Mouse (Mus musculus) left cerebral cortex, adult 18-20 months (tissue): ENCODE measurements around the gene Swap70. TPM values are rescaled to one million over a fixed set of nuclear protein-coding genes. Genes with fewer than 3 reads are reported as not detected.
A peak's percentile ranks its signal among the peaks of the same experiment; 100 is the strongest.
"Not testable (repeated sequence)": the region's sequence is repeated elsewhere in the genome, so short reads cannot be mapped to it uniquely, and the experiment has no call there.

ENCODE experiments used
- DNase-seq, 2 experiments: peaks; one replicate each; pipeline ENCODE4 v3.0.0; 2021 to 2022; ENCODE audit warnings: low spot score in 2 of 2, mixed read lengths in 1 of 2
- long read RNA-seq, 2 experiments: library from polyadenylated mRNA; stranded (forward); transcript quantifications; one replicate each; pipeline ENCODE4 v2.0.0; 2021
- total RNA-seq, 2 experiments: library from RNA; stranded (reverse); gene quantifications; 2 replicates each; pipeline ENCODE4 v1.2.3; 2021

Swap70 gene
- 10 to 100 TPM; 12.3 to 13.1 TPM for total RNA-seq
- long read RNA-seq, experiment 1, full-length matches to known transcripts = 15 of 19 reads
- long read RNA-seq, experiment 1, partial matches to known transcripts = 4 of 19 reads
- long read RNA-seq, experiment 1, other reads (novel, unspliced or antisense) = 0 of 19 reads
- long read RNA-seq, experiment 2, full-length matches to known transcripts = 16 of 22 reads
- long read RNA-seq, experiment 2, partial matches to known transcripts = 2 of 22 reads
- long read RNA-seq, experiment 2, other reads (novel, unspliced or antisense) = 4 of 22 reads

DNA sequence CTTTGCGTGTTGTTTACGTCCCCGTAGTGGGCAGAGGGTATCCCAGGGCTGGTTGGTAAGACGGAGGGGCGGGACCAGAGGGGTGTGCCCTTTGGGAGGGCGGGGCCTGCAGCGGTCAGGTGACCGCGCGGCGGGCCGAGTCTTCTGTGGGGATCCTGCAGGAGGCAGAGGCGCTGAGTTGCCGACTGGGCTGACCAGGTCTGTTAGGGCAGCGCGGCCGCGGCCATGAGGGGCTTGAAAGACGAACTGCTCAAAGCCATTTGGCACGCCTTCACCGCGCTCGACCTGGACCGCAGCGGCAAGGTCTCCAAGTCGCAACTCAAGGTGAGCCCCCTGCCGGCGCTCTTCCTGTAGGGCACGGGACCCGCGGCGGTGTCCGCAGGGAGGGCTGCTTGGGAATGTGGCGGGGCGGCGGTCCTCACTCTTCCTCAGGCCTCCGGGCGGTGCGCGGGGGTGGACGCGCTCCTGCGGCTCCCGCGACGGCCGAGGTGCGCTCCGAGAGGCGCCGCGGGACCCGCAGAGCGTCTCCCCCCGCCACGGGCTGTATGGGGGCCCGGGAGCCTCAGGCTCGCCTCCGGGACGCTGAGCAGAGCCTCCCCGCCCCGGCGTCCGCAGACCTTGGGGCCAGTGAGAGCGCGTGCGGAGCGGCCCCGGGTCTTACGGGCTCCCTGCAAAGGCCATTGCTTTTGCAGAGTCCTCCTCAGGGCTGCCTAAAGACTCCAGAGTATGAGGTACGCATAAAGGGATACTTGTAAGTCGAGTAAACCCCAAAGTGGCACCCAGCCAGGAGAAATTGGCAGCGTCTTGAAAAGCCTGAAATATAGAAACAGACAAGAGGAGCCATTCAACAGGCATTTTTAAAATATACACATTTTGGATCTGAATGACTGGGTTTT, at the start of gene Swap70:
TSS of gene Swap70 (plus strand) at position 126 of the 896 bp plus-strand sequence.
- peak; percentile 57 to 58 for DNase-seq

- DNase-seq = no peak
Measured at GRCm38 (mm10) chr7:110179208-110179607, 42.3 kb upstream of the Swap70 start.

DNA sequence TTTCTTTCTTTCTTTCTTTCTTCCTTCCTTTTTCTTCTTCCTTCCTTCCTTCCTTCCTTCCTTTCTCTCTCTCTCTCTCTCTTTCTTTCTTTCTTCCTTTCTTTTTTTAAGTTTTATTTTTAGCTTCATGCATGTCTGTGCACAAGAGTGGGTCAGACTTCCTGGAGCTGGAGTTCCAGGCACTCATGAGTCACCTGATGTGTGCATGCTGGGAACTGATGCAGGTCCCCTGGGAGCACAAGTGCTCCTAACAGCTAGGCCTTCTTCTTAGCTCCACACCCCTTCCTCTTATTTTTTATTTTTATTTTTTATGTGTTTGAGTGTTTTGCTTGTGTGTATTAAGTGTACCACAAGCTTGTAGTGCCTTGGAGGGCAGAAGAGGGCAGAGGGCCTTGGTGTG, 40.9 kb upstream of the Swap70 start:
- no peak for DNase-seq

DNA sequence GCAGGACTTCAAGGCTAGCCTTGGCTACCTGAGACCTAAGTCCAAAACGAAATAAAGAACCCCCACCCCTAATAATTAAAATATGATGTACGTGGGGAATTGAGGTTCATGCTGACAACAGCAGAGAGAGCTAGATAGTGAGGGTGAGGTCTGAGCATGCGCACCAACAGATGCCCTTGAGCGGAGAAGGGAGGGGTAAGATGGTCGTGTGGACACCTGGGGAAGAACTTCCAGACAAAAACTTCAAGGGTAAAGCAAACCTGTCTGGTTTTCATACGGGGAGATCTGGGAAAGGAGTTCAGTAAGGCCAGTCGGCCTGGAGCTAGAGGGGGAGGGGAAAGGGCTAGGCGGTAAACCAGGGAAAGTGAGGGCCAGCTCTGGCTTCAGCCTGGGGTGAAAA, 40.1 kb upstream of the Swap70 start:
- DNase-seq = no peak

DNA sequence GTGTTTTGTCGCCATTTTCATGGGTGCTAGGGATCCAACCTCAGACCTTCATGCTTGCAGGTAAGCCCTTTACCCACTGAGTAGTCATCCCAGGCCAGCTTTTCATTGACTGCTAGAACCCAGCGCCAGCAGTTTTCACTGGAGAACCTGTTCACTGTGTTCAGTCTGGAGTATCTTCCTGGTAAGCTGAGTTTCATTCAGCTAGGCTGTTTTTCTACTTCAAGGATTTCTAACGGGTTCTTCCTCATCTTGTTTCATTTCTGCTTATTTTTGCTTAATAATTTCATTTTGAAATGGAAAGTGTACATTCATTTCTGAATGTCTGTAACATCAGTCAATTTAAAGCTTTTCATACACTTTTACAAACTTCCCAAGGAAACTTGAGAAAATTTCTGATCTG, 36.9 kb upstream of the Swap70 start:
- no peak for DNase-seq

DNA sequence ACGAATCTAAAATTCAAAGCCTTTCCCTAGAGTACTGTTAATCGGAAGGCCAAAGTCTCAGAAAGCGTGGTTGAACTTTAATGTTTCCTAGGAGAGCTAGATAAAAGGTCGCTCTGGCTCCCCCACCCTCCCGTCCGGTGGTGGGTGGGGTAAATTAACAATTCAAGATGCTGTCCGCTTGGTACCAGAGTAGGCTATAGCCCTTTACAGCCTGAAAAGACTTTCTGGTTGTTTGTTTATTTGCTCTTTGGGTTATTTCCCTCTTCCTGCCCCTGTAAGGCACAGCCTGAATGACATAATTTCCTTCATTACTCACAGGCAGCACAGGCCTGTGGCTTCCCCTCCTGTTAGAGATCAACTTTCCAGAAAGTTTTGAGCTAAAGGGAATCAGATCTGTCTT, 31.6 kb upstream of the Swap70 start:
- no peak for DNase-seq

GRCm38 (mm10) chr7:110193186-110193585, 28.3 kb upstream of the Swap70 start:
- DNase-seq = no peak

GRCm38 (mm10) chr7:110197176-110197575, 24.3 kb upstream of the Swap70 start:
- DNase-seq = no peak

- no peak for DNase-seq
Measured at GRCm38 (mm10) chr7:110201933-110202332, 19.6 kb upstream of the Swap70 start.

- no peak for DNase-seq
Measured at GRCm38 (mm10) chr7:110204208-110204607, 17.3 kb upstream of the Swap70 start.

DNA sequence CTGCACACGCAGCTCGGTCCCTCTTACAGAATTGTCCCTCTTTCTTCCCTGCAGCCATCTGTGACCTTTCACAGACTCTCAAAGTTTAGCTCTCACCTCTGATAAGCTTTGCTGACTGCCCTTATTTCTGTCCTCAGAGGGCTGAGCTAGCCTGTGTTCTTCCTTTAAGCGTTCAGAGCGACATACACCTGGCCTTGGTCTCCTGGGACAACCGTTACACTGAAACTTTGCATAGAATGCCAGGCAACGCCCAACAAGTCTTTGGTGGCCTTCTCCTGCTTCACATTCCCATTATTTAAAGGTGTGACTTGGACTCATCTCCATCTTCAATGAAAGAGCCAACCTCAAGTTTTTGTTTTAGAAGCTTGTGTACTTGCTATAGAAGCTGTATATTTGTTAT, 13.2 kb upstream of the Swap70 start:
- DNase-seq = no peak

GRCm38 (mm10) chr7:110209422-110209821, 12.1 kb upstream of the Swap70 start:
- DNase-seq = no peak

DNA sequence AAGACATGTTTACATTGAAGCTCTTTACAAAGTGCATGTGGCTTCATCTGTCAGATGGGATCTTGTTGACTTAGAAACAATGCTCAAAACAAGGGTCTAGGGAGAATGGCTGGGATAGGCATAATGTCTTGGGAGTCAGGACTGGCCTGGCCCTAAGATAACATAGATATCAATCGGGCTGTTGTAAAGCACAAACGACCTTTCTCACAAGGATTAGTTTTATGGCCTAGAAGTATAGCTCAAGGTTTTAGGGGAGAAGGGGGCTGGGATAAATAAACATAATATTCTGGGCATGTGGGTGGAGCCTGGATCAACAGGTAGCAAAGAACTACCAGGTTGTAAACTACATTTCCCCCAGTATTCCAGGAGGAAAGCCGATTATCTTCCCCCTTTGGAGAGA, 10.5 kb upstream of the Swap70 start:
- DNase-seq = no peak

- no peak for DNase-seq
Measured at GRCm38 (mm10) chr7:110214882-110215281, 6.6 kb upstream of the Swap70 start.

DNA sequence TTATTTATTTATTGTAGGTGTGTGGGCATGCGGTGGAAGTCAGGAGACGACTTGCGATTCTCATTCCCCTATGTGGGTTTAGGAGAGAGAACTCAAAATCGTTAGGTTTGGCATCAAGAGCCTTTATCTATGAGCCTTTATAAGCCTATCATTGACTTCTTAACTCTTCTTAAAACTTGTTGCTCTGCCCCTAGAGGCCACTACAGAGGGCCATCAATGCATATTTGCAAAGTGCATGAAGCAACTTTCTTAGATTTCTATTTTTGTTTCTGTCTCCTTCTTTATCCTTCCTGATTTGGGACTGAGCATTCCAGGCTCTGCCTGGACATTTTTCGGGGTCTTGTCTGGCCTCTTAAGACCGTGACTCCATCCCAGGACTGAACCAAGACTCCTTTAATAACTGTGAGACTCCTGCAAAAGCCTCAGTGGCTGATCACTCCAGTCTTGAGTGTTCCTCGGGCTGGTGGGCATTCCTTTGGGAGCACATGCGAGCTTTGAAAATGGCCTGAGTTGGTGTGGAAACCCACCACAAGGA, 393 bp upstream of the Swap70 start:
- no peak for DNase-seq

DNA sequence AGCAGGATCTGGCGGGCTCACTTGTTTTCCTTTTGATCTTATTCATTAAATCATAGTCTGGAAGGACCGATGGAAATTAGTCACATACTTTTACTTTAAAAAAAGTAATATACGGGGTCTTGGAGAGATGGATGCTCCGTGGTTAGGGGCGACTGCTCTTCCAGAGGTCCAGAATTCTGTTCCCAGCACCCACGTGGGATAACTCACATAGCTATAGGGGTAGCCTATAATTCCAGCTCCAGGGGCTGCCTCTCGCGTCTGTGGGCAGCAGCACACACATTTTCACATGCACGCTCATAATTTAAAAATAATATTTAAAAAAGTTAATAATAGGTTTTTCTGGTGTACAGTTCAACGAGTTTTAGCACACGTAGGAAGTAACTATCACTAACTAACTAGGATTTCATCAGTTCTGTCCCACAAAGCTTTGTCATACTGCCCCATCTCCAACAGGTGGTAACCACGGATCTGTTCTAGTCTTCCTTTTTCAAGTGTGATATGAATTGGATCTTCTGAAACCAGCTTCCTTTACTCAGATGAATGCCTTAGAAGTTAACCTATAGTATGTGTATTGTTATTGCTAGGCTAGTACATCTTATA, 1.2 kb downstream of the Swap70 start:
- DNase-seq = no peak

GRCm38 (mm10) chr7:110223727-110224510, 2.4 kb downstream of the Swap70 start:
- DNase-seq = no peak

DNA sequence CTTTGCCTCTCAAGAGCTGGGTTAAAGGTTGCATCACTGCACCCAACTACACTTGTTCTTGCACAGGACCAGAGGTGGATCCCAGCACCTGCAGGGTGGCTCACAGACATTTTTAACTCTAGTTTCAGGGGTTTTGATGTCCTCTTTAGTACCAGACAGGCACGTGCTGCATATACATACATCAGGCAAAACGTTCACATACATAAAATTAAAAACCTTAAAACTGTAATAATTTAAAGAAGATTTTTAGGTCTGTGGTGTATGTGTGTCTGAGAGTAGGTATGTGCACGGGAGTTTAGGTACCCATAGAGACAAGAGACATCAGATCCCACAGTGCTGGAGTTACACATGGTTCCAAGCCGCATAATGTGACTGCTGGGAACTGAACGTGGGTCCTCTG, 5.0 kb downstream of the Swap70 start:
- no peak for DNase-seq

DNA sequence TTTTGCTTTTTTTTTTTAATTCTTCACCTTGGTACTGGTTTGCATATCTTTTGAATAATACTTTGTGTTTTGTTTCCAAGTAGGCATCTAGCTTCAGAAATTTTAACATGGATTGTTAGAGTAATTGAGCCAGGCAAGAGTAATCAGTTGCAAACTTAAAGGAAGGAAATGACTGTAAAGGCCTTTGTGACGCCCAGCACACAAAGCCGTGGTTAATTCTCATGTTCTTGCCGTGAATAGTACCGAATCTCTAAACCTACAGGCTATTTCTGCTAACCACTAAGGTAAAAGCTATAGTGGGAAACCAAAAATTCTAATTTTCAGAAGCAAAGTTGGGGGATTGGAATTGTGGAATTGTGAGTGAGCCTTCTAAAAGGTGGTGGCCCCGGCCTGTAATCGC, 8.5 kb downstream of the Swap70 start:
- DNase-seq = no peak

- DNase-seq = not testable (repeated sequence)
Measured at GRCm38 (mm10) chr7:110231127-110231526, 9.6 kb downstream of the Swap70 start.

- no peak for DNase-seq
Measured at GRCm38 (mm10) chr7:110236085-110236484, 14.6 kb downstream of the Swap70 start.
